Mouse (Mus musculus) heart, embryonic 16.5 days (tissue): Measurements from ENCODE around the gene Ablim2. TPM values are rescaled to one million over a fixed set of nuclear protein-coding genes. Genes with fewer than 3 reads are reported as not detected.

Source experiments
- ATAC-seq: fragments of 200-750 bp; cut with Nextera tagmentation; replicated peaks from 2 replicates; pipeline ENCODE4 v1.8.0; 2017; ENCODE audit warnings: moderate number of reproducible peaks; ENCODE audit not compliant: insufficient read depth, low FRiP score; ENCODE audit errors: extremely low read depth
- H3K27ac ChIP-seq: fragments of 300-500 bp; sonication (generic); 2 replicates; pipeline ENCODE4 v1.5.1; 2014; ENCODE audit warnings: mild to moderate bottlenecking, low read length, control low read depth, moderate library complexity
- H3K27me3 ChIP-seq: fragments of 300-500 bp; sonication (generic); 2 replicates; pipeline ENCODE4 v1.6.1; 2014; ENCODE audit warnings: low read length, mixed read lengths; ENCODE audit not compliant: control insufficient read depth, insufficient read depth
- H3K36me3 ChIP-seq: fragments of 300-500 bp; sonication (generic); 2 replicates; pipeline ENCODE4 v1.6.1; 2014; ENCODE audit not compliant: control insufficient read depth, insufficient read depth
- H3K4me1 ChIP-seq: fragments of 300-500 bp; sonication (generic); 2 replicates; pipeline ENCODE4 v1.6.1; 2014; ENCODE audit warnings: low read length, mixed read lengths; ENCODE audit not compliant: control insufficient read depth, insufficient read depth
- H3K4me2 ChIP-seq: fragments of 300-500 bp; sonication (generic); 2 replicates; pipeline ENCODE4 v1.6.1; 2014; ENCODE audit warnings: low read depth, mild to moderate bottlenecking, control low read depth, low read length
- H3K4me3 ChIP-seq: fragments of 300-500 bp; sonication (generic); 2 replicates; pipeline ENCODE4 v1.5.1; 2014; ENCODE audit warnings: mild to moderate bottlenecking, control low read depth, low read length
- H3K9ac ChIP-seq: fragments of 300-500 bp; sonication (generic); 2 replicates; pipeline ENCODE4 v1.6.1; 2014; ENCODE audit warnings: low read length, control low read depth
- H3K9me3 ChIP-seq: fragments of 300-500 bp; sonication (generic); replicated peaks from 2 replicates; pipeline ENCODE4 v1.6.1; 2016; ENCODE audit warnings: low read length; ENCODE audit not compliant: control insufficient read depth
- WGBS: fragments of 180-500 bp; shearing (Covaris S2); extraction: QIAGEN DNeasy Blood & Tissue Kit; methylation state at CpG from one replicate; pipeline ENCODE4 v1.1.7; 2014; 5-methylcytosine and 5-hydroxymethylcytosine counted together
- polyA plus RNA-seq: library from polyadenylated mRNA; unstranded; fragments of >200 nt; fragmentation: Nextera tagmentation; extraction: Ambion mirVana; gene quantifications from 2 replicates; pipeline ENCODE4 v1.2.1, GENCODE M21; 2015

Ablim2 gene
- polyA plus RNA-seq, 1 experiment from 2014 or later: 7.3 TPM

GRCm38 (mm10) chr5:35730552-35730951 lies 27.1 kb upstream of the Ablim2 start:
- Histone ChIP-seq H3K27ac (peak overlapping the region; percentile 89), H3K27me3 (no peaks in the 10 kb centered on the region), H3K4me3 (no peak overlapping the region), H3K9ac (no peak overlapping the region), H3K4me2 (no peak overlapping the region), H3K36me3 (no peaks in the 10 kb centered on the region), H3K9me3 (no peaks in the 10 kb centered on the region), H3K4me1 (peaks cover 19% of the 10 kb centered on the region)
- 60% methylated on average over 1 of the region's 1 CpGs for WGBS
- no peak for ATAC-seq

- Histone ChIP-seq H3K4me2 (no peak overlapping the region), H3K9me3 (no peaks in the 10 kb centered on the region), H3K4me1 (peaks cover 19% of the 10 kb centered on the region), H3K27me3 (no peaks in the 10 kb centered on the region), H3K27ac (peak overlapping the region; percentile 89), H3K4me3 (no peak overlapping the region), H3K36me3 (no peaks in the 10 kb centered on the region), H3K9ac (no peak overlapping the region)
- no peak for ATAC-seq
- 75% methylated on average over 4 of the region's 4 CpGs for WGBS
Observed at GRCm38 (mm10) chr5:35731006-35731405, 26.7 kb upstream of the Ablim2 start.

- Histone ChIP-seq H3K4me2 (no peak overlapping the region), H3K4me3 (no peak overlapping the region), H3K9me3 (no peaks in the 10 kb centered on the region), H3K36me3 (no peaks in the 10 kb centered on the region), H3K9ac (no peak overlapping the region), H3K4me1 (peaks cover 31% of the 10 kb centered on the region), H3K27ac (no peak overlapping the region), H3K27me3 (no peaks in the 10 kb centered on the region)
- 74% methylated on average over 2 of the region's 2 CpGs for WGBS
- ATAC-seq: no peak
Observed at GRCm38 (mm10) chr5:35733523-35733922, 24.2 kb upstream of the Ablim2 start.

- WGBS: 35% methylated on average over 20 of the region's 20 CpGs
- peak overlapping the region; percentile 52 for H3K27ac ChIP-seq
- peak overlapping the region; percentile 30 for H3K4me2 ChIP-seq
- ATAC-seq: peak; percentile 75
- no peaks in the 10 kb centered on the region for H3K27me3 ChIP-seq
- H3K9ac ChIP-seq: no peak overlapping the region
- H3K36me3 ChIP-seq: no peaks in the 10 kb centered on the region
- H3K4me3 ChIP-seq: no peak overlapping the region
- H3K4me1 ChIP-seq: peaks cover 46% of the 10 kb centered on the region
- no peaks in the 10 kb centered on the region for H3K9me3 ChIP-seq
Observed at GRCm38 (mm10) chr5:35737231-35737901, 20.3 kb upstream of the Ablim2 start.

- Histone ChIP-seq H3K27ac (0 out of 2 replicates have a peak overlapping the region, but pooled peaks have one; percentile 4), H3K4me1 (peaks cover 43% of the 10 kb centered on the region), H3K27me3 (no peaks in the 10 kb centered on the region), H3K36me3 (no peaks in the 10 kb centered on the region), H3K4me2 (no peak overlapping the region), H3K9me3 (no peaks in the 10 kb centered on the region), H3K4me3 (no peak overlapping the region), H3K9ac (0 out of 2 replicates have a peak overlapping the region, but pooled peaks have one; percentile 17)
- WGBS: 72% methylated on average over 2 of the region's 2 CpGs
- no peak for ATAC-seq
Observed at GRCm38 (mm10) chr5:35739005-35739404, 18.7 kb upstream of the Ablim2 start.

- 30% methylated on average over 10 of the region's 10 CpGs for WGBS
- no peaks in the 10 kb centered on the region for H3K36me3 ChIP-seq
- no peaks in the 10 kb centered on the region for H3K9me3 ChIP-seq
- peaks cover 43% of the 10 kb centered on the region for H3K4me1 ChIP-seq
- H3K4me2 ChIP-seq: peak within 1 kb of the TSS; percentile 27; the same call in 1 of the 2 replicates
- H3K4me3 ChIP-seq: no peak within 1 kb of the TSS
- H3K27ac ChIP-seq: peak within 1 kb of the TSS; percentile 46; the same call in 1 of the 2 replicates
- peak within 1 kb of the TSS; percentile 34; the same call in 1 of the 2 replicates for H3K9ac ChIP-seq
- peak; percentile 53 for ATAC-seq
- H3K27me3 ChIP-seq: no peaks in the 10 kb centered on the region
Observed at GRCm38 (mm10) chr5:35739536-35740278, 18.0 kb upstream of the Ablim2 start, which contains the start of gene Sh3tc1. TSS of gene Sh3tc1 (minus strand) at chr5:35739987.

- no peak for ATAC-seq
Observed at GRCm38 (mm10) chr5:35740716-35741115, 17.0 kb upstream of the Ablim2 start.

GRCm38 (mm10) chr5:35741225-35741820 lies 16.4 kb upstream of the Ablim2 start:
- peaks cover 43% of the 10 kb centered on the region for H3K4me1 ChIP-seq

More at GRCm38 (mm10) chr5:35740716-35741115, 17.0 kb upstream of the Ablim2 start:
- Histone ChIP-seq H3K4me2 (no peak overlapping the region), H3K27ac (no peak overlapping the region), H3K9ac (no peak overlapping the region), H3K27me3 (no peaks in the 10 kb centered on the region), H3K9me3 (no peaks in the 10 kb centered on the region), H3K4me3 (no peak overlapping the region), H3K36me3 (no peaks in the 10 kb centered on the region), H3K4me1 (peaks cover 43% of the 10 kb centered on the region)
- 22% methylated on average over 10 of the region's 10 CpGs for WGBS

More at GRCm38 (mm10) chr5:35741225-35741820, 16.4 kb upstream of the Ablim2 start:
- 57% methylated on average over 13 of the region's 13 CpGs for WGBS
- no peaks in the 10 kb centered on the region for H3K27me3 ChIP-seq
- H3K9me3 ChIP-seq: no peaks in the 10 kb centered on the region
- no peak overlapping the region for H3K9ac ChIP-seq
- H3K4me2 ChIP-seq: no peak overlapping the region
- no peak overlapping the region for H3K4me3 ChIP-seq
- ATAC-seq: no peak
- H3K36me3 ChIP-seq: no peaks in the 10 kb centered on the region
- H3K27ac ChIP-seq: no peak overlapping the region
